Mouse (Mus musculus): ENCODE results near the gene Gdf5. TPM values are rescaled to one million over a fixed set of nuclear protein-coding genes. Genes with fewer than 3 reads are reported as not detected.

The Gdf5 gene
- total RNA-seq (2022): under 1 TPM; 0.20 to 0.37 (median 0.24) TPM

- DNase-seq (ENCODE audit: low spot score in 2 of 2): peak in 1 of 2 experiments; percentile 30
These were observed at the start of gene Gdf5 for GRCm38 (mm10) chr2:155945124-155945523. TSS of gene Gdf5 (minus strand) at chr2:155945367.

- peak in 1 of 2 experiments; percentile 42 for DNase-seq (ENCODE audit: low spot score in 2 of 2)
These were observed 46.7 kb upstream of the Gdf5 start for GRCm38 (mm10) chr2:155991863-155992321.

GRCm38 (mm10) chr2:155991151-155991550 lies 46.0 kb upstream of the Gdf5 start:
- no peak for DNase-seq (ENCODE audit: low spot score in 2 of 2)

GRCm38 (mm10) chr2:155989085-155989484 lies 43.9 kb upstream of the Gdf5 start:
- DNase-seq (ENCODE audit: low spot score in 2 of 2): no peak

- DNase-seq (ENCODE audit: low spot score in 2 of 2): no peak
These were observed 42.0 kb upstream of the Gdf5 start for GRCm38 (mm10) chr2:155987131-155987530.

- no peak for DNase-seq (ENCODE audit: low spot score in 2 of 2)
These were observed 40.6 kb upstream of the Gdf5 start for GRCm38 (mm10) chr2:155985776-155986175.

GRCm38 (mm10) chr2:155979328-155979991 lies 34.3 kb upstream of the Gdf5 start:
- no peak for DNase-seq (ENCODE audit: low spot score in 2 of 2)

GRCm38 (mm10) chr2:155974087-155974731 lies 29.0 kb upstream of the Gdf5 start:
- no peak for DNase-seq (ENCODE audit: low spot score in 2 of 2)

GRCm38 (mm10) chr2:155973348-155973747 lies 28.2 kb upstream of the Gdf5 start:
- DNase-seq (ENCODE audit: low spot score in 2 of 2): no peak

- no peak for DNase-seq (ENCODE audit: low spot score in 2 of 2)
These were observed 17.8 kb upstream of the Gdf5 start for GRCm38 (mm10) chr2:155962991-155963390.

GRCm38 (mm10) chr2:155961862-155962261 lies 16.7 kb upstream of the Gdf5 start:
- no peak for DNase-seq (ENCODE audit: low spot score in 2 of 2)

GRCm38 (mm10) chr2:155959981-155960380 lies 14.8 kb upstream of the Gdf5 start:
- no peak for DNase-seq (ENCODE audit: low spot score in 2 of 2)

- DNase-seq (ENCODE audit: low spot score in 2 of 2): peak; percentile 73 to 81
These were observed 11.2 kb upstream of the Gdf5 start, which contains the start of gene Cep250 for GRCm38 (mm10) chr2:155956134-155957059. TSS of gene Cep250 (plus strand) at chr2:155956458.

- peak; percentile 34 to 53 for DNase-seq (ENCODE audit: low spot score in 2 of 2)
These were observed 6.8 kb upstream of the Gdf5 start for GRCm38 (mm10) chr2:155952006-155952405.

- no peak for DNase-seq (ENCODE audit: low spot score in 2 of 2)
These were observed 4.2 kb upstream of the Gdf5 start for GRCm38 (mm10) chr2:155949362-155949761.

- no peak for DNase-seq (ENCODE audit: low spot score in 2 of 2)
These were observed 2.3 kb upstream of the Gdf5 start for GRCm38 (mm10) chr2:155947390-155948002.

- no peak for DNase-seq (ENCODE audit: low spot score in 2 of 2)
These were observed 1.3 kb upstream of the Gdf5 start for GRCm38 (mm10) chr2:155946499-155946898.

- peak in 1 of 2 experiments; percentile 46 for DNase-seq (ENCODE audit: low spot score in 2 of 2)
These were observed 902 bp upstream of the Gdf5 start for GRCm38 (mm10) chr2:155946069-155946468.

GRCm38 (mm10) chr2:155945580-155945979 lies 413 bp upstream of the Gdf5 start:
- DNase-seq (ENCODE audit: low spot score in 2 of 2): no peak

GRCm38 (mm10) chr2:155944685-155945084 lies 482 bp downstream of the Gdf5 start:
- DNase-seq (ENCODE audit: low spot score in 2 of 2): no peak

GRCm38 (mm10) chr2:155943463-155943862 lies 1.7 kb downstream of the Gdf5 start:
- DNase-seq (ENCODE audit: low spot score in 2 of 2): no peak

Data from left cerebral cortex, adult 8-10 months (tissue).